In genomic region chr12:28910568-28910967, GRCm38 (mm10) we compare ENCODE assay signal across 17 mouse cellular contexts.
DNase-seq lines count a peak whose midpoint lies in the region; ATAC-seq and TF ChIP-seq lines count a peak whose summit lies in the region.
"Had no signal": no experiment of that assay in that cellular context is flagged by ENCODE, and none has a peak within 500 bp of the region (broad histone marks: within the 10 kb centered on the region; RNA-seq: fewer than 3 reads in every experiment).

No protein-coding gene starts in this region.

- peaks cover 38% of the 10 kb centered on the region for H3K4me1 ChIP-seq in forebrain, embryonic 13.5 days
- peaks cover 9% of the 10 kb centered on the region; the same call in 1 of the 2 replicates for H3K4me1 ChIP-seq in forebrain, postnatal 0 days (ENCODE audit: insufficient read depth)
- H3K4me1 ChIP-seq in hindbrain, postnatal 0 days (ENCODE audit: insufficient read depth, low read length), result peaks cover 28% of the 10 kb centered on the region
- H3K4me1 ChIP-seq: heart, embryonic 15.5 days had no signal

- no peak overlapping the region for H3K4me3 ChIP-seq in forebrain, embryonic 13.5 days
- no peak overlapping the region for H3K4me3 ChIP-seq in forebrain, postnatal 0 days (ENCODE audit: low read depth, low read length)
- no peak overlapping the region for H3K4me3 ChIP-seq in hindbrain, postnatal 0 days (ENCODE audit: low read length)
- H3K4me3 ChIP-seq: erythroblast, embryonic 14.5 days; heart, embryonic 15.5 days; limb, embryonic 10.5 days had no signal

- no peak for TF ChIP-seq CTCF in forebrain, postnatal 0 days (IDR thresholded peaks at IDR 0.05; ENCODE audit: low read depth)
- no peak for TF ChIP-seq CTCF in hindbrain, postnatal 0 days (IDR thresholded peaks at IDR 0.05; ENCODE audit: low read depth)

- no peaks in the 10 kb centered on the region for H3K9me3 ChIP-seq in forebrain, embryonic 13.5 days (replicated peaks)
- no peaks in the 10 kb centered on the region for H3K9me3 ChIP-seq in forebrain, postnatal 0 days (ENCODE audit: low read length)
- no peaks in the 10 kb centered on the region for H3K9me3 ChIP-seq in hindbrain, postnatal 0 days (ENCODE audit: low read length)
- H3K9me3 ChIP-seq: heart, embryonic 15.5 days; limb, embryonic 10.5 days had no signal

- DNase-seq in forebrain, postnatal 0 days, result no peak
- peak; percentile 38 for DNase-seq in retina, postnatal 1 day
- DNase-seq in retina, embryonic 14.5 days (ENCODE audit: low spot score), result no peak
- DNase-seq in hindbrain, postnatal 0 days (ENCODE audit: low spot score), result peak; percentile 70
- no peak for DNase-seq in gastrocnemius, adult 8-10 months (ENCODE audit: low spot score in 2 of 2)
- DNase-seq in spleen, adult 12 weeks (ENCODE audit: low spot score), result no peak
- DNase-seq: adrenal gland, postnatal 25 days; kidney, adult 2 months; kidney, postnatal 4 days; layer of hippocampus, postnatal 36 days; right cerebral cortex, postnatal 4 days had no signal

- ATAC-seq in forebrain, embryonic 13.5 days, result 0 out of 2 replicates have a peak, but pooled peaks have one; percentile 25
- ATAC-seq in forebrain, postnatal 0 days, result no peak
- ATAC-seq in hindbrain, postnatal 0 days, result peak; percentile 67
- ATAC-seq: lung, postnatal 0 days had no signal

- no peak overlapping the region for H3K4me2 ChIP-seq in forebrain, embryonic 13.5 days
- no peak overlapping the region for H3K4me2 ChIP-seq in forebrain, postnatal 0 days (ENCODE audit: low read depth)
- H3K4me2 ChIP-seq in hindbrain, postnatal 0 days (ENCODE audit: low read depth, low read length), result no peak overlapping the region
- H3K4me2 ChIP-seq: heart, embryonic 15.5 days had no signal

- 74% methylated on average over 8 of the region's 8 CpGs for WGBS in forebrain, embryonic 13.5 days
- 53% methylated on average over 8 of the region's 8 CpGs for WGBS in forebrain, postnatal 0 days
- WGBS in hindbrain, postnatal 0 days, result 31% methylated on average over 8 of the region's 8 CpGs

- no peak overlapping the region for H3K9ac ChIP-seq in forebrain, embryonic 13.5 days
- H3K9ac ChIP-seq in forebrain, postnatal 0 days, result no peak overlapping the region
- no peak overlapping the region for H3K9ac ChIP-seq in hindbrain, postnatal 0 days (replicated peaks; ENCODE audit: low read length)
- H3K9ac ChIP-seq: heart, embryonic 15.5 days; liver, embryonic 14.5 days had no signal

- H3K36me3 ChIP-seq in forebrain, embryonic 13.5 days (ENCODE audit: poor library complexity, severe bottlenecking), result no peaks in the 10 kb centered on the region
- no peaks in the 10 kb centered on the region for H3K36me3 ChIP-seq in forebrain, postnatal 0 days (ENCODE audit: insufficient read depth)
- H3K36me3 ChIP-seq in hindbrain, postnatal 0 days (ENCODE audit: insufficient read depth, low read length), result no peaks in the 10 kb centered on the region
- H3K36me3 ChIP-seq: heart, embryonic 15.5 days; limb, embryonic 10.5 days had no signal

- H3K27ac ChIP-seq in forebrain, embryonic 13.5 days, result 0 out of 2 replicates have a peak overlapping the region, but pooled peaks have one; percentile 25
- no peak overlapping the region for H3K27ac ChIP-seq in forebrain, postnatal 0 days (ENCODE audit: low read depth, low read length)
- H3K27ac ChIP-seq in hindbrain, postnatal 0 days, result 0 out of 2 replicates have a peak overlapping the region, but pooled peaks have one; percentile 20
- H3K27ac ChIP-seq: heart, embryonic 15.5 days; limb, embryonic 10.5 days; liver, embryonic 14.5 days had no signal

- no peaks in the 10 kb centered on the region for H3K27me3 ChIP-seq in forebrain, embryonic 13.5 days
- H3K27me3 ChIP-seq in forebrain, postnatal 0 days (ENCODE audit: insufficient read depth, low read length), result no peaks in the 10 kb centered on the region
- no peaks in the 10 kb centered on the region for H3K27me3 ChIP-seq in hindbrain, postnatal 0 days (ENCODE audit: insufficient read depth, low read length)
- H3K27me3 ChIP-seq: heart, embryonic 15.5 days had no signal

Comparison
In these comparisons a context has a peak if more than half of its experiments do, and no peak if none do; other contexts are left out.
1. DNase-seq: peak in retina, postnatal 1 day (single experiment) and hindbrain, postnatal 0 days (single experiment); none in forebrain, postnatal 0 days (single experiment), retina, embryonic 14.5 days (single experiment), gastrocnemius, adult 8-10 months (0 of 2) and spleen, adult 12 weeks (single experiment).